Mouse (Mus musculus) forelimb bud, embryonic 11.5 days (tissue): ENCODE results near the gene Lmx1b.

ENCODE experiments used
- DNase-seq: peaks from one replicate; pipeline ENCODE4 v3.0.0-alpha.2; 2012; ENCODE audit warnings: low read depth, low spot score

Lmx1b gene

GRCm38 (mm10) chr2:33630081-33631021 lies 10.0 kb downstream of the Lmx1b start:
- DNase-seq: no peak

- no peak for DNase-seq
These were observed 10.7 kb downstream of the Lmx1b start for GRCm38 (mm10) chr2:33629641-33630040.

- DNase-seq: no peak
These were observed 11.5 kb downstream of the Lmx1b start for GRCm38 (mm10) chr2:33628791-33629190.

GRCm38 (mm10) chr2:33627058-33627375 lies 13.3 kb downstream of the Lmx1b start:
- DNase-seq: no peak

- DNase-seq: no peak
These were observed 13.9 kb downstream of the Lmx1b start for GRCm38 (mm10) chr2:33626262-33627057.

DNA sequence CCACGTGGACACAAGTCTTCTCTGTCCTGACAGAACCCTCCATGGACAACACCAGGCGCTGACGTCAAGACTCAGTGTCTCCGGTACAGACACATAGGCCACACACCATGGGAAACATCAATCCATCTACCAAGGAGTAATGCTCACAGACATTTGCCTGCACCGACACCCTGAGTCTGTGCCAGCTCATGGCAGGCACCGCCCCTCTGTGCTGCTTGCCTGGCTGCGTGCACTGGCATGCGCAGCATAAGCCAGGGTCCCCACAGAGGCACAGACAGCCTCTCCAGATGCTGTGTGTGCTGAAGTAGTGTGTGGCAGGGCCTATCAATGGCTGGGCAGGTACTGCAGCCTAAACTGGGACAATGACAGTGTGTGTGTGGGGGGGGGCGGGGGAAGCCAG lies 22.6 kb downstream of the Lmx1b start:
- DNase-seq: no peak

- no peak for DNase-seq
These were observed 23.9 kb downstream of the Lmx1b start for GRCm38 (mm10) chr2:33616411-33616843.

- peak; percentile 48 for DNase-seq
These were observed 24.4 kb downstream of the Lmx1b start for GRCm38 (mm10) chr2:33615843-33616344.

DNA sequence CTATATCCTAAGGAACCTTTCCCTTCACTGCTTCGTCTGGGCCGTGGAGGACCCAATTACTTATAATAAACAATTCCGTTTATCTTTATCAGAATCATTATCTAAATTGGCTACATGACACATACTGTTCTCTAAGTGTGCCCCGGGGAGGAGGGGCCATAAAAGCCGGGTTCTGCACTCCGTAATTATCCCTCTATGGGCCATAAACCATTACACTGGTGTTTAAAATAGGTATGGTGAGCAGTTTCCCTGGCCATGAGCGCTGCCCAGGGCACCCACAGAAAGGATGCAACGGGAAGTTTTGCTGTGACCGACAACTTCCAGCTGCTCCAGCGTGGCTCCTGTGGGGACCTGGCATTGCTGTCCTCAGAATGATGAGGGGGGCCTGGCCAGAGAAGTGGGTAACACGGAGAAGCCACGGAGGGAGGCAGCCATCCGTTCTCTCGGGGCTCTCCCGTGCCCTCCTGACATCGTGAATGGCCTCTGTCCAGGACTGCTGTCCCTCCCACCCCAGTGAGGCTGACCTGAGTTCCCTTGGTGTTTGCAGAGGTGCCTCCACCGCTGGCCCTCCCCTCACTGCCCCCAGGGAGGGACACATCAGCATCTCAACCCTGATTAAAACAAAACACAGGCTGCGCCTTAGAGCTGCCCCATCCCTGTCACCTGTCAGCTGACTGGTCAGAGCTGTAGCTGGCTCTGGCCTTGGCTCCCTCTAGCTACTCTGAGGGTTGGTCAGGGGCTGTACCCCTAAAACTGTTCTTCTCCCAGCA lies 34.6 kb downstream of the Lmx1b start:
- no peak for DNase-seq

DNA sequence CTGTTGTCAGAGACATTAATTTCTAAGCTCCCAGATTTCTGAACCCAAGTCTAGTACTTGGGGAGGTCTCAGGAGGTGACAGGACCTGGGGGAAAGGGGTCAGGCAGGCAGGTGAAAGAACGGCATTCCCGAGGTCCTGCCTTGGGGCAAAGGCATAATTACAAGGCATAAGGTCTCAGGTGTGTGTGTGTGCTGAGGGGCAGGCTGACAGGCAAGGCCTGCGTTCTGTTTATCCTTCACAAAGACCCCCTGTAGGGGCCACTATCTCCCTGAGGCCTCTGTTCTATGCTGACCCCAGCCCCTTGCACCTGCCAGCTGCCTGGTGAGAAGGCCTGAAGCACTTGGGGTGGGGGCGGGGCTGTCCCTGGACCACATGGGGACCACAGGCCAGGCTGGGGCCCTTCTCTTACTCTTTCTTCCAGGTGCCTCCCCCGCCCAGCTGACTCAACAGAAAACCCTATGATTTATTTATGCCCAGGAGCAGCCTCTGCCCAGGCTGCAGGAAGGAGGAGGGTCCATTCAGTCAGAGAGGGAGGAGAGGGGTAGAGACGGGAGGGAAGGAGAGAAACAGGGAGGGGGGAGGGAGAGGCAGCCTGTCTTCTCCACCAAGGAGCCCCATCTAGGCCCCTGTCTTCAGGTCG lies 35.3 kb downstream of the Lmx1b start:
- DNase-seq: no peak

- no peak for DNase-seq
These were observed 39.8 kb downstream of the Lmx1b start for GRCm38 (mm10) chr2:33600520-33600919.

DNA sequence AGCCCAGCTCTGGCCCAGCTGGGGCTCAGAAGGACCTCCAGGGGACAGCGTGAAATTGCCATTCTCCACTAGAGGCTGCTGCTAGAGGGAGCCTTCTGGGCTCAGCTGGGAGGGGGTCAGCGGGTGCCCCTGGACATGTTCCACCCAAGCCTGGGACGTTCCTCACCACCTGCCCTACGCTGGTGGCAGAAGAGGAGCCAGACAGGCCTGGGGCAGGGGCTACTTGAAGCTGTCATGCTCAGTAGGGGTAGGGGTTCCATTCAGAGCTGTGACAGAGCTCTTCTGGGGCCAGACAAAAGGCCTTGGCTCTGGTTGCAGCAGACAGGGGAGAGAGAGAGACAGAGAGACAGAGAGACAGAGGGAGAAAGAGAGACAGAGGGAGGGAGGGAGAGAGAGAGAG lies 42.9 kb downstream of the Lmx1b start:
- no peak for DNase-seq

GRCm38 (mm10) chr2:33595085-33595423 lies 45.3 kb downstream of the Lmx1b start:
- DNase-seq: peak; percentile 66

- peak; percentile 62 for DNase-seq
These were observed 45.9 kb downstream of the Lmx1b start for GRCm38 (mm10) chr2:33594181-33595084.

- peak; percentile 89 for DNase-seq
These were observed 47.3 kb downstream of the Lmx1b start for GRCm38 (mm10) chr2:33592931-33593555.

DNA sequence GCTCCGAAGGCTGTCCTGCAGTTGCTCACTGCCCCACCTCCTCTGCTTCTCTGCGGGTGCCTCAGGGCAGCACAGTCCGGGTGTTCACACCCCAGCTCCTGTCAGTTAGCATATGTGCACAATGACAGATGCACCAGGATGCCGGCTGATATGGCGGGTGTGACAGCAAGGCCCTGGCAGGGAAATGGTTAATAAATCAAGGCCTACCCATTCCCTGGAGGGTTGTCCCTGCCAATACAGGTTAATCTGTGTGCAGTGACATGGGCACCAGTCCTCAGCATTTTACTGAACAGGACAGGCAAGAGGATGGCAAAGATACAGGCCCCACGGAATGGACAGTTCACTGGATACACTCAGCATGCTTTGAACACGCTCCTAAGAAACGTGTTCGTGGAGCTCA lies 51.0 kb downstream of the Lmx1b start:
- no peak for DNase-seq

DNA sequence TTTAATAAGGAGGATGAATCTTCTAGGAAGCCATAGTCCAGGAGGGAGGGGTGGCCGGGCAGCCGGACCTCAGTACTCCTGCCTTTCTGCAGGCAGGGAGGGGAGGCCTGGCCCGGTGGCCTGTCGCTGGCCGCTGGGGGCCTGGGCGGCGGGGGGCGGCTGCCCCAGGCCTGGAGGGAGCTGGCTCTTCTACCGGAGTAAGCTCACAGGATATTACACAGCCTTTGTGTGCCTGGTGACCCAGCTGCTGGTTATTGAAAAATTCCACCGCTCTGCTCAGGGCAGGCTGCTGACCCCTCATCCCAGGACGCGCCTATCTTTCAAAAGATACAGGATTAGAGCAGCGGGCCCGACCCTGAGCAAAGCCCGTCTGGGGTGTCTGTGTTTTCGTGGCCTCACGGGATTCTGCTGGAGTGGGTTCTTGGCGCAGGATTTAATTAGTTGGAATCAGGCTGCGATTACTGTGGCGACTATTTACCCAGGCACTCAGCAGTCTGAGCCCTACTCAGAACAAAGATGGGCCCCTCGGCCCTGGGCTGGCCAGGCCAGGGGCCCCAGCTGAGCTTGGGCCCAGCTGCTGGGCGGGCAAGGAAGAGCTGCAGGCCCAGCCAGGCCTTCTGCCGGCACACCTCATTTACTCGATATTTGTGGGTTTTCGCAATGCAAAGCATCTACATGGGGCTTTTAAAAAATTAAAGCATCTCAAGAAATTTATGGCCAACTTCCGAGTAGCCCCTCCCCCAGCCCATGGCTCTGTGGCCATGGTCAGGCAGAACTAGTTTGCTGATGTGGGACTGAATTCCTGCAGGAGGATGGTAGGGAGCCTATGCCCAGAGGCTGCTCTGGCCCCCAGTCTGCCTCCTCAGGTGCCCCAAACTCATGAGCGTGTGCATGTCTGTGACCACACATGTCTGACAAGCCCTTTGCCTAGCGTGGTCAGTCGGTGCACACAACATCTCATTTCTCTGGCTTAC lies 55.1 kb downstream of the Lmx1b start:
- DNase-seq: no peak

GRCm38 (mm10) chr2:33583761-33584160 lies 56.5 kb downstream of the Lmx1b start:
- DNase-seq: no peak

DNA sequence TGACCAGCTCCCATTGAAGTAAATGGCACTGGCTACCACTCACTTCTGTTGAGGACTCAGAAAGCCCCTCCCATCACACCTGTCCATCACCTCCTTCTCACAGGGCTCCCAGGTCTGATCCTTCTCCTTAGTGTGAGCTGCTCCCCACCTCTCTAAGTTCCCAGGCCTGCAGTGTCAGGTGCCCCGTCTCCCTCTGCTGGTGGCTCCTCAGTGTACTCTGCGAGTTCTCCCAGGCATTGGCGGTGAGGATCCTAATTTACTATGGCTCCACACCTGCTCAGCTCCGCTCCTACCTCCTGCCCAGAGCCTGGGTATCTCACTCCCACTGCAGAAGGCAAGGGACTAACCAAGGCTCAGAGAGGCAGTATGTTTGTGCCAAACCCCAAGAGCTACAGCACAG lies 57.0 kb downstream of the Lmx1b start:
- no peak for DNase-seq
